Mouse (Mus musculus) cerebellum, adult 2 months (tissue): Measurements from ENCODE around the gene Tfb1m. TPM values are rescaled to one million over a fixed set of nuclear protein-coding genes. Genes with fewer than 3 reads are reported as not detected.
A peak's percentile ranks its signal among the peaks of the same experiment; 100 is the strongest.

Experiments used
- DNase-seq, 2 experiments: peaks; one replicate each; pipeline ENCODE4 v3.0.0; 2021
- H3K27ac ChIP-seq: fragments of 200-500 bp; 2 replicates; pipeline ENCODE4 v1.5.1; 2012; ENCODE audit warnings: low read length, control low read depth, inconsistent platforms; ENCODE audit not compliant: insufficient read depth
- H3K27me3 ChIP-seq: fragments of 200-500 bp; 2 replicates; pipeline ENCODE4 v1.6.1; 2012; ENCODE audit warnings: inconsistent platforms, mild to moderate bottlenecking, low read length, moderate library complexity; ENCODE audit not compliant: control insufficient read depth, insufficient read depth
- H3K4me1 ChIP-seq: fragments of 200-500 bp; 2 replicates; pipeline ENCODE4 v1.6.1; 2011; ENCODE audit warnings: low read length; ENCODE audit not compliant: control insufficient read depth, insufficient read depth
- H3K4me3 ChIP-seq: fragments of 200-500 bp; replicated peaks from 2 replicates; pipeline ENCODE3; 2011; ENCODE audit warnings: mild to moderate bottlenecking, low read depth, low read length, control low read depth; ENCODE audit not compliant: insufficient read depth
- CTCF ChIP-seq: fragments of 200-500 bp; IDR thresholded peaks from 2 replicates; pipeline ENCODE4 v1.5.1; 2011; ENCODE audit warnings: low read depth, mild to moderate bottlenecking, control low read depth, low read length, moderate library complexity, borderline replicate concordance; ENCODE audit not compliant: insufficient read depth
- POLR2A ChIP-seq: fragments of 200-500 bp; IDR thresholded peaks from 2 replicates; pipeline ENCODE4 v1.6.1; 2011; ENCODE audit warnings: low read length, control low read depth, borderline replicate concordance; ENCODE audit not compliant: insufficient read depth
- WGBS: fragments of 180-500 bp; shearing (Covaris S2); methylation state at CpG from one replicate; pipeline ENCODE4 v1.1.7; 2018; 5-methylcytosine and 5-hydroxymethylcytosine counted together
- polyA plus RNA-seq: library from polyadenylated mRNA; depleted of rRNA; stranded (reverse); fragments of >200 nt; gene quantifications from 2 replicates; pipeline ENCODE4 v1.2.3, GENCODE M21; 2012; rRNA removed

Gene Tfb1m
- polyA plus RNA-seq: 8.4 and 8.8 TPM in 2 replicates

GRCm38 (mm10) chr17:3557331-3558311, at the start of gene Tfb1m:
Gene Tfb1m (minus strand): TSS chr17:3557781.
- peak; percentile 98 to 99 for DNase-seq
- Histone ChIP-seq H3K27ac (peak within 1 kb of the TSS; percentile 36; the same call in 1 of the 2 replicates), H3K4me1 (no peaks in the 10 kb centered on the region), H3K4me3 (peak within 1 kb of the TSS; percentile 80), H3K27me3 (no peaks in the 10 kb centered on the region)
- no peak for TF ChIP-seq CTCF
- peak; percentile 71; the same call in 1 of the 2 replicates for TF ChIP-seq POLR2A
- WGBS: 1% methylated on average over 60 of the region's 60 CpGs

- peak in 1 of 2 experiments; percentile 74 for DNase-seq
- Histone ChIP-seq H3K27me3 (no peaks in the 10 kb centered on the region), H3K4me3 (no peak overlapping the region), H3K4me1 (0 out of 2 replicates have a peak, but pooled peaks cover 2% of the 10 kb centered on the region), H3K27ac (no peak overlapping the region)
- WGBS: 62% methylated on average over 6 of the region's 6 CpGs
- TF ChIP-seq CTCF: no peak
- no peak for TF ChIP-seq POLR2A
Observed at GRCm38 (mm10) chr17:3602954-3603672, 45.5 kb upstream of the Tfb1m start.

- H3K4me3 ChIP-seq: no peak overlapping the region
- no peak for DNase-seq
- H3K27me3 ChIP-seq: no peaks in the 10 kb centered on the region
- 89% methylated on average over 1 of the region's 1 CpGs for WGBS
- H3K27ac ChIP-seq: no peak overlapping the region
- 0 out of 2 replicates have a peak, but pooled peaks cover 2% of the 10 kb centered on the region for H3K4me1 ChIP-seq
- TF ChIP-seq CTCF (no peak), POLR2A (no peak)
Observed at GRCm38 (mm10) chr17:3598393-3598792, 40.8 kb upstream of the Tfb1m start.

GRCm38 (mm10) chr17:3597866-3598265, 40.3 kb upstream of the Tfb1m start:
- no peak overlapping the region for H3K27ac ChIP-seq
- TF ChIP-seq POLR2A (no peak), CTCF (no peak)
- WGBS: 51% methylated on average over 1 of the region's 1 CpGs

GRCm38 (mm10) chr17:3597130-3597529, 39.5 kb upstream of the Tfb1m start:
- DNase-seq: no peak
- H3K4me1 ChIP-seq: no peaks in the 10 kb centered on the region
- H3K27me3 ChIP-seq: no peaks in the 10 kb centered on the region
- no peak overlapping the region for H3K4me3 ChIP-seq
- H3K27ac ChIP-seq: no peak overlapping the region
- 68% methylated on average over 1 of the region's 1 CpGs for WGBS
- no peak for TF ChIP-seq CTCF
- TF ChIP-seq POLR2A: no peak

More at GRCm38 (mm10) chr17:3597866-3598265, 40.3 kb upstream of the Tfb1m start:
- H3K4me3 ChIP-seq: no peak overlapping the region
- 0 out of 2 replicates have a peak, but pooled peaks cover 2% of the 10 kb centered on the region for H3K4me1 ChIP-seq
- H3K27me3 ChIP-seq: no peaks in the 10 kb centered on the region
- DNase-seq: no peak

- WGBS: 5% methylated on average over 12 of the region's 12 CpGs
- Histone ChIP-seq H3K4me1 (no peaks in the 10 kb centered on the region), H3K27me3 (no peaks in the 10 kb centered on the region), H3K27ac (no peak overlapping the region), H3K4me3 (no peak overlapping the region)
- TF ChIP-seq CTCF (peak; percentile 79), POLR2A (no peak)
- peak; percentile 53 to 75 for DNase-seq
Observed at GRCm38 (mm10) chr17:3570876-3571275, 13.3 kb upstream of the Tfb1m start.

GRCm38 (mm10) chr17:3562405-3562804, 4.8 kb upstream of the Tfb1m start:
- DNase-seq: no peak
- TF ChIP-seq CTCF (no peak), POLR2A (no peak)
- WGBS: 59% methylated on average over 8 of the region's 8 CpGs
- H3K27me3 ChIP-seq: no peaks in the 10 kb centered on the region
- no peak overlapping the region for H3K27ac ChIP-seq
- H3K4me3 ChIP-seq: no peak overlapping the region
- no peaks in the 10 kb centered on the region for H3K4me1 ChIP-seq

GRCm38 (mm10) chr17:3560534-3560933, 3.0 kb upstream of the Tfb1m start:
- no peak overlapping the region for H3K27ac ChIP-seq
- no peak overlapping the region for H3K4me3 ChIP-seq
- no peaks in the 10 kb centered on the region for H3K4me1 ChIP-seq
- TF ChIP-seq POLR2A: no peak
- 0 out of 2 replicates have a peak, but pooled peaks have one; percentile 2 for TF ChIP-seq CTCF
- 59% methylated on average over 3 of the region's 3 CpGs for WGBS
- no peaks in the 10 kb centered on the region for H3K27me3 ChIP-seq
- DNase-seq: no peak
